Mouse (Mus musculus) cerebellum, postnatal 36 days (tissue): ENCODE results near the gene Rap2b.

Source experiments
- DNase-seq, 2 experiments: peaks; one replicate each; pipeline ENCODE4 v3.0.0; 2021 to 2022; ENCODE audit warnings: mixed read lengths in 2 of 2

The Rap2b gene

GRCm38 (mm10) chr3:61391564-61391963 lies 30.1 kb downstream of the Rap2b start:
- no peak for DNase-seq

GRCm38 (mm10) chr3:61392881-61393280 lies 31.4 kb downstream of the Rap2b start:
- no peak for DNase-seq

- DNase-seq = no peak
These were observed 32.1 kb downstream of the Rap2b start for GRCm38 (mm10) chr3:61393520-61393919.

GRCm38 (mm10) chr3:61395382-61395781 lies 33.9 kb downstream of the Rap2b start:
- DNase-seq = no peak

GRCm38 (mm10) chr3:61396728-61397127 lies 35.3 kb downstream of the Rap2b start:
- DNase-seq = no peak

- DNase-seq = no peak
These were observed 39.5 kb downstream of the Rap2b start for GRCm38 (mm10) chr3:61400823-61401387.

- no peak for DNase-seq
These were observed 45.5 kb downstream of the Rap2b start for GRCm38 (mm10) chr3:61406921-61407320.

- no peak for DNase-seq
These were observed 48.2 kb downstream of the Rap2b start for GRCm38 (mm10) chr3:61409683-61410082.

GRCm38 (mm10) chr3:61415883-61416282 lies 54.4 kb downstream of the Rap2b start:
- no peak for DNase-seq
